In genomic region chr6:84593693-84594092, GRCm38 (mm10) we compare ENCODE assay signal across 14 mouse cellular contexts. TPM values are rescaled to one million over a fixed set of nuclear protein-coding genes. Genes with fewer than 3 reads are reported as not detected.
DNase-seq lines count a peak whose midpoint lies in the region; ATAC-seq and TF ChIP-seq lines count a peak whose summit lies in the region.
"Had no signal": no experiment of that assay in that cellular context is flagged by ENCODE, and none has a peak within 500 bp of the region (broad histone marks: within the 10 kb centered on the region; RNA-seq: fewer than 3 reads in every experiment).

Cyp26b1 (minus strand) TSS chr6:84593908.

- no peak within 1 kb of the TSS for H3K4me2 ChIP-seq in embryonic facial prominence, embryonic 11.5 days (ENCODE audit: low read depth, low read length)
- no peak within 1 kb of the TSS for H3K4me2 ChIP-seq in limb, embryonic 13.5 days (replicated peaks)
- H3K4me2 ChIP-seq: neural tube, embryonic 12.5 days had no signal

- H3K36me3 ChIP-seq in embryonic facial prominence, embryonic 11.5 days (replicated peaks; ENCODE audit: control insufficient read depth, insufficient read depth, low read depth, low read length), result no peaks in the 10 kb centered on the region
- no peaks in the 10 kb centered on the region for H3K36me3 ChIP-seq in limb, embryonic 13.5 days
- H3K36me3 ChIP-seq: neural tube, embryonic 12.5 days had no signal

- no peak within 1 kb of the TSS for H3K9ac ChIP-seq in embryonic facial prominence, embryonic 11.5 days (replicated peaks; ENCODE audit: low read length)
- H3K9ac ChIP-seq in limb, embryonic 13.5 days, result peak within 1 kb of the TSS; percentile 35; the same call in 1 of the 2 replicates
- H3K9ac ChIP-seq: neural tube, embryonic 12.5 days had no signal

- H3K4me1 ChIP-seq in embryonic facial prominence, embryonic 11.5 days (ENCODE audit: control insufficient read depth, insufficient read depth, low read length), result peaks cover 6% of the 10 kb centered on the region
- H3K4me1 ChIP-seq in limb, embryonic 13.5 days, result peaks cover 21% of the 10 kb centered on the region

- no peaks in the 10 kb centered on the region for H3K9me3 ChIP-seq in embryonic facial prominence, embryonic 11.5 days (replicated peaks; ENCODE audit: control insufficient read depth, low read length)
- no peaks in the 10 kb centered on the region for H3K9me3 ChIP-seq in limb, embryonic 13.5 days
- H3K9me3 ChIP-seq: neural tube, embryonic 12.5 days had no signal

- no peak for DNase-seq in layer of hippocampus, postnatal 36 days
- DNase-seq in layer of hippocampus, adult 9-11 months, result no peak
- peak; percentile 42 for DNase-seq in brain, embryonic 14.5 days (ENCODE audit: low read depth)
- no peak for DNase-seq in embryonic facial prominence, embryonic 11.5 days (ENCODE audit: low spot score)
- DNase-seq in lung, postnatal 10 days, result no peak
- no peak for DNase-seq in lung, postnatal 4 days
- DNase-seq: adrenal gland, postnatal 10 days; cerebellum, adult 8-10 months; kidney, adult 8-10 months; lung, adult 2 months had no signal

- WGBS in embryonic facial prominence, embryonic 11.5 days, result 86% methylated on average over 10 of the region's 10 CpGs
- WGBS in limb, embryonic 13.5 days, result 81% methylated on average over 10 of the region's 10 CpGs

- TF ChIP-seq CTCF in brain, embryonic 14.5 days (IDR thresholded peaks at IDR 0.05; ENCODE audit: borderline replicate concordance, extremely low read depth, insufficient read depth, insufficient read length), result no peak

- H3K27ac ChIP-seq in embryonic facial prominence, embryonic 11.5 days (replicated peaks; ENCODE audit: low read depth, low read length), result no peak within 1 kb of the TSS
- H3K27ac ChIP-seq in limb, embryonic 13.5 days, result no peak within 1 kb of the TSS
- H3K27ac ChIP-seq: neural tube, embryonic 12.5 days had no signal

- no peak for TF ChIP-seq POLR2A in brain, embryonic 14.5 days (IDR thresholded peaks at IDR 0.05; ENCODE audit: borderline replicate concordance, extremely low read depth, insufficient read depth, insufficient read length, poor library complexity, severe bottlenecking)

- peaks cover 6% of the 10 kb centered on the region for H3K27me3 ChIP-seq in embryonic facial prominence, embryonic 11.5 days (ENCODE audit: control insufficient read depth, insufficient read depth, low read length)
- H3K27me3 ChIP-seq in limb, embryonic 13.5 days, result peaks cover 13% of the 10 kb centered on the region

- ATAC-seq in embryonic facial prominence, embryonic 11.5 days (replicated peaks; ENCODE audit: insufficient number of reproducible peaks, low FRiP score, low TSS enrichment, low read depth), result 0 out of 2 replicates have a peak, but pooled peaks have one; percentile 14
- ATAC-seq in limb, embryonic 13.5 days (ENCODE audit: low FRiP score, low read depth), result no peak

- H3K4me3 ChIP-seq in embryonic facial prominence, embryonic 11.5 days (ENCODE audit: low read depth, low read length), result no peak within 1 kb of the TSS
- no peak within 1 kb of the TSS for H3K4me3 ChIP-seq in limb, embryonic 13.5 days
- H3K4me3 ChIP-seq: erythroblast, embryonic 14.5 days; neural tube, embryonic 12.5 days had no signal

RNA-seq across cellular contexts. Expression of gene Cyp26b1, which starts in this region (rescaled TPM):
- total RNA-seq in layer of hippocampus, postnatal 36 days (2021), result 10 to 100 TPM; 10.5 to 10.7 TPM
- 10.0 and 56.1 TPM in 2 replicates for polyA plus RNA-seq in brain, embryonic 14.5 days (2012; rRNA removed)
- 8.6 and 9.0 TPM in 2 replicates for polyA plus RNA-seq in embryonic facial prominence, embryonic 11.5 days (2014; fragmentation: Nextera tagmentation; extraction: Ambion mirVana)
- 20.0 and 20.5 TPM in 2 replicates for polyA plus RNA-seq in limb, embryonic 13.5 days (2015; fragmentation: Nextera tagmentation; extraction: Ambion mirVana)
- total RNA-seq: granulocyte monocyte progenitor cell, adult 5-6 weeks had no signal
- polyA plus RNA-seq: erythroblast, embryonic 14.5 days had no signal
